Mouse (Mus musculus): ENCODE measurements around the gene Tmem266.

Tmem266 gene

DNA sequence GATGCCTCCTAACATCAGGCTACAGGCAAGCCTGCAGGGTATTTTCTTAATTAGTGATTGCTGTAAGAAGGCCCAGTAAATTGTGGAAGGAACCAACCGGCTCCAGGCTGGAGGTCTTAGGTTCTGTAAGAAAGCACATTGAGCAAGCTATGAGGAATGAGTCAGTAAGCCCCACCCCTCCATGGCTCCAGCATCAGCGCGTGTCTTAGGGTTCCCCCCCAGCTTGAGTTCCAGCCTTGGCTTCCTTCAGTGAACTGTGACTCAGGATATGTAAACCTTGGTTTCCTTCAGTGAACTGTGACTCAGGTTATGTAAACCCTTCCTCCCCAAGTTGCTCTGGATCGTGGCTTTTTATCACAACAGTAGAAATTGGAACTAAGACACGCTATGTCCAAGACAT, 35.3 kb downstream of the Tmem266 start:
- no peak for TF ChIP-seq GATA4 (IDR thresholded peaks at IDR 0.05; ENCODE audit: insufficient replicate concordance, low read length)

DNA sequence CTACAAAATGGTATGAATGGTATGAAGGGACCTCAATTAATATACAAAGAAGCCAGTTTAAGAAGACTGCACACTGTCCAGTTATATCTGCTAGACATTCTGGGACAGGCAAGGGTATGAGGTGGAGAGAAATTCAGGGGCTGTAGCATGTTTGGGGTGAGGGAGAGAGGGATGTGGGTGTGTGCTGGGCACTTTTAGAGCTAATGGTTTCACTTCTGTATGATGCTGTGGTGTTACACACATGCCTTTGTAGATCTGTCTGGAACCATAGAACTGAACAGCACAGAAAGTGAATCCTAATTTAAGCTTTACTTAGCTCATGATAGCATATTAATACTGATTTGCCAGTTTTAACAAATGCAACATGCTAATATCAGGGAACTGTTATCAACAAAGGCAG, 37.0 kb downstream of the Tmem266 start:
- no peak for TF ChIP-seq GATA4 (IDR thresholded peaks at IDR 0.05; ENCODE audit: insufficient replicate concordance, low read length)

DNA sequence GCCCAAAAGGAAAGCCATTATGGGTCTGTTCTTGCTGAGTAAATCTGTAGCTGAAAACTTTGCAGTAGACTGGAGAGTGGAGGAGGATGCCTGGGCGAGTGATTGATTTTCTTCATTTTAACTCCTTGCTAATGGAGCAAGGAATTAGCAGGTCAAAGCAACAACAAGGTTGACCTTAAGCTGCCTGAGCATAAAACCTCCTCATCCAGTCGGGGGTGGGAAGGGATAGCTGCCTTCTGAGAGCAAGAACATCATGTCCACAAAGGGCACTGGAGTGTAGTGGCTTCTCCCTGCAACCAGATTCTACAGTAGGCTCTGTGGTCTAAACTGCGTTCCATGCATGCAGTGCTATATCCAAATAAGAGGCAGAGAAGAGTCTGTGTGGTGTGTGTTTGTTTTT, 41.3 kb downstream of the Tmem266 start:
- no peak for TF ChIP-seq GATA4 (IDR thresholded peaks at IDR 0.05; ENCODE audit: insufficient replicate concordance, low read length)

DNA sequence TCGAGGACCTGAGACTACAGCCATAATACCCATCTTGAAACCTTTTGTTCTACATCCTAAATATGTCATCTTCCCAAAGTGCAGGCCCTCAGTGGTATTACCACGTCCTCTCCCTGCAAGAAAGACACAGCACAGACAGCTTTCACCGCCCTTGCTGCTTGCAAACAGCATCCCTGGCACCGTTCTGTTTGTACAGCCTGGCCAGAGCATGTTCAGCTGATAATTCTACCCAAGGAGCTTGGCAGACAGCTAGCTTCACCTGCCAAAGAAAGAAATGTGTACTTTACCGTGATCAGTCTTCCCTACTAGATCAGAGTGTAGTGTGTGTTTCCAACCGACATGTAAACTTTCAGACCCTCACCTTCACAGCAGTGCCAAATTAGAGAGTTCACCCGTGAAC, 45.2 kb downstream of the Tmem266 start:
- TF ChIP-seq GATA4 (IDR thresholded peaks at IDR 0.05; ENCODE audit: insufficient replicate concordance, low read length), result no peak

DNA sequence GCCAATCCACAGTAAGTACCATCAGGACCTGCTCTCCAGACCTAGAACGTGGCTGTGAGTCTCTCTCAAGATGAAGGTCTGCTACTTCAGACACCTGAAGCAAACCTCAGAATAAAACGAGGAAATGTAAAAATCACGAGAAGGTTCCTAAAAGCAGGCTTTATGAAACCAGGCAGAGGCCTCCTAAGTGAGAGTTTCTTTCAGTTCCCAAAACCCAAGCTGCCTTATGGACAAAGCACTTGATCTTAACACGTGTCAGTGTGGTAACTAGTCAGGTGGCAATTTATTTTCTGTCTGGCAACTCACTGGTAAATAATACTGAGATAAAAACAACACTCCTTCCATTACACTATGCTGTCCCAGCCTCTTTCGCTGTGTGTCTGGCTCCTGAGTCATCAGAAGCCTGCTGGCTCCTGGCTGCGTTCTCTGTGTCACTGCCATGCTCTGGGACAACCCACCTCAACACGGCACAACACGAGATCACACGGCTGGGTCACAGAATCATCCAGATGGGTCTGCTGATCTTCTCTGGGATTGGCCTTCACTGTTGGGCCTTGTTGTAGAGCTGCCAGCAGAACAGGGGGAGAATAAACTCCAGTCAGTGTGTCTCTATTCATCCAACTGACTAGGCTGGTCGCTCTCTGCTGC, 51.0 kb downstream of the Tmem266 start:
- TF ChIP-seq GATA4 (IDR thresholded peaks at IDR 0.05; ENCODE audit: insufficient replicate concordance, low read length), result no peak

DNA sequence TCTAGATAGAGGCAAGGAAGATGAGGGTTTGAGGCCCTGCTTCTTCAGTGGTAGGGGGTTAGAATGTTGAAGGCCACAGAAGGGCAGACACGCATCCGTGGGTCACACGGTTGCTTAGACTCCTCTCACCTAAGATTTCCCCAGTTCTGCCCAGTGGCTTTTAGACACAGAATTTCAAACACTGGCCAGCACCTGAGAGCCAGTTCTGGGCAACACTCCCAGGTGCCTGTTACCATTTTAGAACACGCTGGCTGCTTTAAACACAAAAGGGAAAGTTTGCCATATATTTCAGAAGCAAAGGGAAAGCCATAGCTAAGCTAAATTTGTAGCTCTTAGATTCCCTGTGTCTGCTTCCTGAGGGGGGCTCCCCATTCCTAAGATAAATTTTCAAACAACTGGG, 54.7 kb downstream of the Tmem266 start:
- TF ChIP-seq GATA4 (IDR thresholded peaks at IDR 0.05; ENCODE audit: insufficient replicate concordance, low read length), result no peak

DNA sequence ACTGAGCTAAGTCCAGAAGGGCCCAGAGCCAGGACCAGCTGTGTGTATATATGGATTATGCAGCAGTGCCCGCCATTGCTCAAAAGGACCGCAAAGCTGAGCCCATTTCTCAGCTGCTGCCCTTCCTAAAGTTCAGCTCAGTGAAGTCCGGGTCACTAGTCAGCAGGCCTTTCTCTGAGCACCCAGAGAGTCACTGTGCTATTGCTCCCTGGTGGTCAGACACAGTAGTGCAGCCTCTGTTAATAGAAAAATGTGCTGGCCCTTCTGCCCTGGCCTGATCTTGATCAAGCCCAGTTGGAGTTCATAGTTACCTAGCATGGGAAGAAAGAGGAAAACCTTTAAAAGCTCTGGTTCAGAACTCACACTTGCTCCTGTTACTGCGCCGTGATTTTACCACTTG, 55.7 kb downstream of the Tmem266 start:
- no peak for TF ChIP-seq GATA4 (IDR thresholded peaks at IDR 0.05; ENCODE audit: insufficient replicate concordance, low read length)

DNA sequence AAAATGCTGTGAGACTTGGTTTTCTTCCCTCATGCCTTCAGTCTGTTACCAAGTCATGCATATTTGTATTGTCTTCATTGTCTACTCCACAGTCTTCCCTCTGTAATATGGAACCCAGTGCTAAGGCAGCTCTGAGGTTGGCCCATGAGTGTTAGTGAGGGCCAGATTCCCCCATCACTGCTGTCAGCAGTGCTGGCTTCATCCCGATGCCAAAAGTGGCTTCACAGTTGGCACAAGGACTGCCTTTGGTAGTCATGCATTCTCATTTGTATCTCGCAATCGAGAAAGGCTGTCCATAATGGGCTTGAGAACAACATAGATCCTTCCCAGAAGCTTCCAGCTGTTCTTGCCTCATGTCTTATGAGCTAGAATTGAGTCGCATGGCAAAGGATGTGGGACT, 59.4 kb downstream of the Tmem266 start:
- no peak for TF ChIP-seq GATA4 (IDR thresholded peaks at IDR 0.05; ENCODE audit: insufficient replicate concordance, low read length)

DNA sequence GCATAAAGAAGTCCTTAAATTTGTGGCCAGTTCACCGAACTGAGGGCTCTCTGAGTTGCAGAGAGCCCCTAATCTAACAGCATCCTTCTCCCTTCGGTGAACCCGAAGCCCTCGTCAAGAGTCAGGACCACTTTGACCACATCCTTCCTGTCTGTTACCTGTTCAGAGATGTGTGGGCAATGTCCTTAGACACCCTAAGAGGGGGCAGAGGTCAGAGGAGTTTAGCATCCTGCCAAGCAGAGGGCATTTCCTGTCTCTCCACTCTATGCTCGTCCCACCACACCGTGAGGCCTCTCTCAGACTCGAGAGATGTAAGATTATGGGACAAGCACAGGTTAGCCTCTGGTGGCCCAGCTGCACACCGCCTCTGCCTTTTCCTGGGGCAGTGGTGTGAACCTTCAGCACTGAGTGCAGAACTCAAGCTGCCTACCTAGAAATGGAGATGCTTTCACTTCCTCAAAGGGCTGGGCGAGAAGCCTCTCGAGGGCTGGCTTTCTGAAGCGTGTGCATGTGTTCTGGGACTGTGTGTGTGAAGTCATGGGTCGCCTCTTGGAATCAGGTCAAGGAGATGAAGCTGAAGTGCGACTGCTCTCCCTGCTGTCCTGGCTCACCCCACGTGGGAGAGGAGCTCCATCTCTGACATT, 61.3 kb downstream of the Tmem266 start:
- no peak for TF ChIP-seq GATA4 (IDR thresholded peaks at IDR 0.05; ENCODE audit: insufficient replicate concordance, low read length)

DNA sequence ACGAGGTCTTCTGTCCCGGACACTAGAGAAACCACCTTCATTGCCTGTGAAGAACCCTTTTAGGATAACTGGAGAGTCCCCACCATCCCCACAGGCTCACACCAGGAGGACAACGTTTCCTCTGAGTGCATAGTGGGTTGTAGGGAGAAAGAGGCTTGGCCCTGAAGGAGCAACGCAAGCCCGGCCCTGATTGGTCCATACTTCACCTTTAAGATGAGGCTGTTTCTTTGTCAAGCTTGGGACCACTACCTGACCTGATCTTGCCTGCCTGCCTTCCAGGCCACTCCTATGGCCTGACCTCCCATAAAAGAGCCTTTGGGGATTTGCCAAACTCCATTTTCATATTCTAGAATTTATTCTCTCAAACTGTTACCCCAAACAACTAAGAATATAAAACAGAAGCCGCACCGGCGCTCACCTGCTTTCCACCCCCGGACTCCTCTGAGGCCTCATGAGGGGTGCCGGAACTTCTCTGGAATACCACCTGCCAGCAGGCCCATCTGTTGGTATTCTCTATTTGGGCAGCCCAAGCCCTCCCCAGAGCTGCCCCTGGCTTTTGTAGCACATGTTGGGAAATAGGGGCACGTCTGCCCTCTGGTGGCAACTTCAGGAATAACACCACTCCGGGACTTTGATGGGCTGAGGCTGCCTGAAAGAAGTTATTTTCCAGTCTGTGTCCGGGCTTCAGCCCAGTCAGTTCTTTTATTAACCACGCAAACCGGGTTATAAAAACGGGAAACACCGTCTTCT, 65.4 kb downstream of the Tmem266 start:
- TF ChIP-seq GATA4 (IDR thresholded peaks at IDR 0.05; ENCODE audit: insufficient replicate concordance, low read length), result no peak

DNA sequence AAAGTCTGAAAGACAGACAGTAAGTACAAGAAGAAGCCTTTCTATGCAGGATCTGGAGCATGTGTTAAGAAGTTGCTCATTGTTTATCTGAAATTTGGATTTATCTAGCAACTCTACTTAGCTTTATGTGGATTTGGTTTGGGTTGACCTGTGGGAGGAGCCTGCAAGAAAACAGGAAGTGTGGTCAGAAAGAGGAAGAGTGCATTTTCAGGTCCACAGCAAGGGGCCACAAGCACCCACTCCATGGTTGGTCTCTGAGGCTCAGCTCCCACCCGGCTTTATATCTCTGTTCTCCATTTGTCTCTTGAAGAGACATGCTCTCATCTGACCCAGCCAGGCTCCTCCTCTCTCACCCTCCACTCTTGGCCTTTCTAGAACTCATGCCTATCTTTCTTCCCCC, 68.9 kb downstream of the Tmem266 start:
- no peak for TF ChIP-seq GATA4 (IDR thresholded peaks at IDR 0.05; ENCODE audit: insufficient replicate concordance, low read length)

DNA sequence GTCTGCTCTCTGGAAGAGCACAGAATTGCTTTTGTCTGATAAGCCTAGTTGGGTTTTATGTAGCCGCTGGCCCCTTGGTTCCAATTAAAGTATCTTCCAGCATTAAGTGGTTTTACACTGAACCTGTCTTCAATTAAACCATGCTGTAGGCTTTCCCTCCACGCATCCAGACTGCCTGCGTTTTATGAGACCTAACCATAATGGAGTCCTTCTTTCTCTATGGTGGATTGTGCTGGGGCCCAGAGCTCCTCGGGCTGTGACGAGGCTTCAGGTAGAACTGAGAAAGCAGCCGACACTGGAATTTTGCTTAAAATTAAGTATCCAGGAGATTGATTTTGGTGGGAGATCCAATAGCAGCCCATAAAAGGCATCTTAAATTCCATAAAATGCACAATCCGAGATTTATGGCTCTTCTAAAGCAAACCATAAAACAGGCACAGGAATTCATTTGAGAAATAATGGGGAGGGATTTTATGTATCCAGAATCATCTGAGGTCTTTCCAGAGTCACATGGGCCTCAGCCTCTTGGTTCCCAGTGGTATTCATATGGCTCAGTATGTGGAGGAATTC, 72.4 kb downstream of the Tmem266 start:
- TF ChIP-seq GATA4 (IDR thresholded peaks at IDR 0.05; ENCODE audit: insufficient replicate concordance, low read length), result no peak

DNA sequence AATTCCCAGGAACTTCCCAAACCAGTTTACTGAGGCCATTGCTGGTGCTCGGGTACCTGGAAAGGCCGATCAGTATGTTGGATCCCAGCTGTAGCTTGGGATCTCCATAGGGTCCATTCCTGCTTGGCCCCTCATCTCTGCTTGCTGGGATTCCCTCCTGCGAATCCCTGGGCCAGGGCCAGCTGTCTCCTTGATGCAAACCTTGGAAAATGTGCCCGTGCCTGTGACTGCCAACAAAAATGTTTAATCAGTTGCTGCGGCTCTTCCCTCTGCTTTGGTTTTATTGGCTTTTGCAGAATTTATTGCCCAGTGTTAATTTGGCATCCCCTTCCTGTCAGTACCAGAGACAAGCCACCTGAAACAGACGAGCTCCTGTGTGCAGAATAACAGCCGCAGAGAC, 75.6 kb downstream of the Tmem266 start:
- TF ChIP-seq GATA4 (IDR thresholded peaks at IDR 0.05; ENCODE audit: insufficient replicate concordance, low read length), result no peak

DNA sequence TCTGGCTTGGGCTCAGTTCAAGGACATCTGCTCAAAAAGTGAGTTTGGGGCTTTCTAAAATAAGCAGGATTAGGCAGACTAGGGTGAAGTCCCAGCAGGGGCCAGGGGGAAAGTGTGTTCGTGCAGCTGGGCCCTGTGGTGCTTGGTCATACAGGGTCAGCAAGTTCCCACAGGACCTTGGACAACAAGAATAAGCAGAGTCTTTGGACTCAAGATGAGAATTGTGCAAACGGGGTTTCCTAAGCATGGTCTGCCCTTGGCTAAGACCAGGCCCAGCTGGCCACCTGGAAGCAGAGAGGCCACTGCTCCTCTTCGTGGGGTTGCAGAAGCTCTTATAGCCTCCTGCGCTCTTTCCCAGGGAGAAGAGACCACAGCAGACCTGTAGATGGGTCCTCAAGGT, 77.5 kb downstream of the Tmem266 start:
- TF ChIP-seq GATA4 (IDR thresholded peaks at IDR 0.05; ENCODE audit: insufficient replicate concordance, low read length), result no peak

DNA sequence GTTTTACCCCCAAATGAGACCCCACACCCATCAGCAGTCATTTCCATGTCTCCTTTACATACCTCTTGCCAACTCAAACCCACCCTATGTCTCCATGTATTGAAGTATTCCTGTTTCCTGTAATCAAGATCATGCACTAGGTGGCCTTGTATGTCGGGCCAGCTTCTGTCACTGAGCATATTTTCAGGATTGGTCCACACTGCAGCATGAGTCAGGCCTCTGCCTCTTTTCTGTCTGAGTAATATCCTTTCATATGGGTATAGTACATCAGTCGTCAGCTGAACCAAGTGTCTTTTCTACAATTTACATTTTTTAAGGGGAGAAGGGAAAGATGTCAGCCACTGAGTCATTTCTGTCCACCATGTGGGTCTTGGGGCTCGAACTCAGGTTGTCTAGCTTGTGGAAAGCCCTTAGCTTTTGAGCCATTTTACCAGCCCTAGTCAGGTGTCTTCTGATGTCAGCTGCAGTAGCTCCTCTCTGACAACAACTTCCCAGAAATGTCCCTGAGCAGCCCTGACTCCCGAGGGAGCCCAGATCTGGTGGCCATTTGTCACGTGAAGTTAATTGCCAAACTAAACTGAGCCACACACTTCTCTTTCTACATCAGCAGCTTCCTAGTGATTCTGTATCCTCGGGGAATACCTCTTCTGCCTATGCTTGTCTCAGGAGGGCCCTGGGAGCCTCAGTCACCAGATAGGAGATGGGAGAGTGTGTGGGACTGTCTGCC, 78.4 kb downstream of the Tmem266 start:
- TF ChIP-seq GATA4 (IDR thresholded peaks at IDR 0.05; ENCODE audit: insufficient replicate concordance, low read length), result no peak

Data from liver, adult (tissue).